Mouse (Mus musculus) embryonic fibroblast, embryonic 13.5 days (primary cell): Measurements from ENCODE around the gene Rapgef1.

Source experiments
- CTCF ChIP-seq: IDR thresholded peaks from 2 replicates; pipeline ENCODE4 v1.5.1; 2011; ENCODE audit warnings: mild to moderate bottlenecking, control low read depth, low read length, moderate library complexity, borderline replicate concordance; ENCODE audit not compliant: insufficient read depth
- POLR2A ChIP-seq: IDR thresholded peaks from 2 replicates; pipeline ENCODE4 v1.6.1; 2011; ENCODE audit warnings: low read depth, mild to moderate bottlenecking, control low read depth, low read length, moderate library complexity

DNA sequence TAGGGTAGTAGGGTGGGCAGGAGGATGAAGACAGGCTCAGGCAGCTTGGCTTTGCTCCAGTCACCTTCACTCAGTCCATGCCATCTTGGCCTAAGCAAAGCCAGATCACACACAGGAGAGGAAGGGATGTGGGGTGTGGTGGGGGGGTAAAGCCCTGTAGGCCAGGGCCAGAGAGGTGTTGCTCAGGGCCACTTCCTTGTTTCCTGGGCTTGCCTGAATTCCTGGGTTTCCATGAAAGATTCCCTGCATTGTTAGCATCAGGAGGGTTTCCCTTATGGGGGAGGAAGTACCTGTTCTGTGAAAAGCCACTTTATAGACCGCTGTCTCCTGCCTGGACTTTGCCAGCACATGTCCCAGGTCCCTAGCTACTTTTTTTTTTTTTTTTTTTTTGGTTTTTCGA is 94.0 kb downstream of the Rapgef1 start:
- no peak for TF ChIP-seq CTCF
- TF ChIP-seq POLR2A: no peak
